Mouse (Mus musculus): ENCODE results near the gene Olfr15. TPM values are rescaled to one million over a fixed set of nuclear protein-coding genes. Genes with fewer than 3 reads are reported as not detected.

Olfr15 gene
- polyA plus RNA-seq, 1 experiment: not detected

DNA sequence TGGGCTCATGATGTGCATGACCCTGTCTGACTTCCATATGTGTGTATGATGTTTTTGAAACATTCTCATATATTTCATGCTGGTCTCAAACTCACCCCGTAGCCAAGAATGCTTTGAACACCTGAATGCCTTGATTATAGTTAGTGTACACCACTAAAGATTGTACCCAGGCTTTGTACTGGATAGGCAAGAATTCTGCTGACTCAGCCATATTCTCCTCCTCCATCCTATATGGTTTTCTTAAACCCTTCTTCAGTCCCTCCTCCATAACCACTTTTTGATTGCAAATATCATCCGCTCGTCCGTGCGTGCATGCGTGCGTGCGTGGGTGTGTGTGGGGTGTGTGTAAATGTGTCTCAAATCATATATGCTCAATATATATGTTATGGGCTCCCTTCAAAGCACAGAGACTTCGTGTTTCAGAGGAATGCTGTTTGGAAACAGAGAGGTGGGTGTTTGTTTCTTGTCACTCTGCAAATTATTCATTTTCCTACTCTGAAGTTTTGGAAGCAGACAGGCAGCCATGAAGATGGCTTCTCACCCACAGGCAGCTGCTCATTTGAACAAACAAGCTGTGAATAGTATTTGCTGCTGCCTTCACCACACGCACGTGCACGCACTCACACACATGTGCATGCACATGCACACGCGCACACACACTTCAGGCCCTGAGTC is 61.1 kb downstream of the Olfr15 start:
- peaks cover under 1% of the 10 kb centered on the region; the same call in 1 of the 2 replicates for H3K36me3 ChIP-seq (ENCODE audit: control insufficient read depth, insufficient read depth, low read length)
- DNase-seq (ENCODE audit: low read depth in 1 of 2, low spot score in 2 of 2): no peak
- H3K4me3 ChIP-seq (ENCODE audit: extremely low read depth, insufficient read depth, insufficient read length): no peak overlapping the region
- 93% methylated on average over 14 of the region's 14 CpGs for WGBS
- H3K27ac ChIP-seq (ENCODE audit: insufficient read depth, low read length): no peak overlapping the region
- no peaks in the 10 kb centered on the region for H3K27me3 ChIP-seq (ENCODE audit: control insufficient read depth, insufficient read depth, low read length)
- peaks cover 21% of the 10 kb centered on the region for H3K4me1 ChIP-seq (ENCODE audit: control insufficient read depth, insufficient read depth, insufficient read length)
- no peak for TF ChIP-seq POLR2A (IDR thresholded peaks at IDR 0.05; ENCODE audit: low read depth, low read length)
- no peak for TF ChIP-seq CTCF (IDR thresholded peaks at IDR 0.05; ENCODE audit: extremely low read depth, insufficient read depth, insufficient read length, insufficient replicate concordance)

DNA sequence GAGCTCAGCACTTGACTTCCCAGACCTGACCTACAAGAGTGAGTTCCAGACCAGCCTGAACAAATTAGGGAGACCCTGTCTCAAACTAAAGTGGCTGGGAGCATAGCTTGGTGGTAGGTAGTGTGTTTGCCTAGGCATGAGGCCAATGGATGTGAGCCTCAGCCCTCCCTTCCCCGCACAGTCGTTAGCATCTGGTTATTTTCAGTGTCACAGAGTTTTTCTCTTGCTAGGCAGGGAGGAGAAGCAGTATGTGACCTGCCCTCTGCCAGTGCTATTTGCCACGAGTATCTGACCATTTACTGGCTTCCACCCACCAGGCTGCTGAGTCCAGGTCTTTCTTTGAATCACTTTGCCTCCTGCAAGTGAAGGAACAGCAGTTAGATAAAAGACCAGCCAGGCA is 63.1 kb downstream of the Olfr15 start:
- TF ChIP-seq POLR2A (IDR thresholded peaks at IDR 0.05; ENCODE audit: low read depth, low read length) (no peak), CTCF (IDR thresholded peaks at IDR 0.05; ENCODE audit: extremely low read depth, insufficient read depth, insufficient read length, insufficient replicate concordance) (no peak)
- H3K27ac ChIP-seq (ENCODE audit: insufficient read depth, low read length): peak overlapping the region; percentile 83

More for the DNA sequence above, 63.1 kb downstream of the Olfr15 start:
- peaks cover 13% of the 10 kb centered on the region for H3K4me1 ChIP-seq (ENCODE audit: control insufficient read depth, insufficient read depth, insufficient read length)
- no peak overlapping the region for H3K4me3 ChIP-seq (ENCODE audit: extremely low read depth, insufficient read depth, insufficient read length)
- WGBS: 71% methylated on average over 3 of the region's 3 CpGs
- no peaks in the 10 kb centered on the region for H3K27me3 ChIP-seq (ENCODE audit: control insufficient read depth, insufficient read depth, low read length)
- DNase-seq (ENCODE audit: low read depth in 1 of 2, low spot score in 2 of 2): no peak
- peaks cover 16% of the 10 kb centered on the region for H3K36me3 ChIP-seq (ENCODE audit: control insufficient read depth, insufficient read depth, low read length)

Other genes with a start within 250 kb of the Olfr15 start
- gene Olfr161, start 239.8 kb upstream of the Olfr15 start, polyA plus RNA-seq (2012; rRNA removed): not detected in 2 replicates
- 2.9 and 3.2 TPM in 2 replicates for gene Mefv, start 112.8 kb upstream of the Olfr15 start, polyA plus RNA-seq (2012; rRNA removed)
- gene Zfp263, start 86.8 kb upstream of the Olfr15 start, polyA plus RNA-seq (2012; rRNA removed): 8.9 and 10.5 TPM in 2 replicates
- 0.49 and 0.65 TPM in 2 replicates for gene Zfp174, start 16.4 kb downstream of the Olfr15 start, polyA plus RNA-seq (2012; rRNA removed)
- gene Naa60, start 41.5 kb downstream of the Olfr15 start, polyA plus RNA-seq (2012; rRNA removed): 63.8 and 73.2 TPM in 2 replicates
- gene Zfp597, start 53.7 kb downstream of the Olfr15 start, polyA plus RNA-seq (2012; rRNA removed): 3.1 and 3.5 TPM in 2 replicates
- not detected in 2 replicates for gene Gm20695, start 53.8 kb downstream of the Olfr15 start, polyA plus RNA-seq (2012; rRNA removed)
- 8.2 and 8.3 TPM in 2 replicates for gene 1700037C18Rik, start 77.8 kb downstream of the Olfr15 start, polyA plus RNA-seq (2012; rRNA removed)
- gene Cluap1, start 77.9 kb downstream of the Olfr15 start, polyA plus RNA-seq (2012; rRNA removed): 9.4 and 9.5 TPM in 2 replicates
- 34.6 and 52.0 TPM in 2 replicates for gene Nlrc3, start 145.8 kb downstream of the Olfr15 start, polyA plus RNA-seq (2012; rRNA removed)
- 26.5 and 29.6 TPM in 2 replicates for gene Slx4, start 172.9 kb downstream of the Olfr15 start, polyA plus RNA-seq (2012; rRNA removed)
- gene Dnase1, start 206.1 kb downstream of the Olfr15 start, polyA plus RNA-seq (2012; rRNA removed): 0.14 and 0.37 TPM in 2 replicates
- 47.9 and 53.8 TPM in 2 replicates for gene Trap1, start 246.9 kb downstream of the Olfr15 start, polyA plus RNA-seq (2012; rRNA removed)

All from spleen, adult 2 months (tissue).